Mouse (Mus musculus) right cerebral cortex, adult 2 months (tissue): Measurements from ENCODE around the gene Ttf2.

ENCODE experiments used
- DNase-seq, 2 experiments: peaks; one replicate each; pipeline ENCODE4 v3.0.0; 2021 to 2022; ENCODE audit warnings: low spot score in 2 of 2

Ttf2 gene

DNA sequence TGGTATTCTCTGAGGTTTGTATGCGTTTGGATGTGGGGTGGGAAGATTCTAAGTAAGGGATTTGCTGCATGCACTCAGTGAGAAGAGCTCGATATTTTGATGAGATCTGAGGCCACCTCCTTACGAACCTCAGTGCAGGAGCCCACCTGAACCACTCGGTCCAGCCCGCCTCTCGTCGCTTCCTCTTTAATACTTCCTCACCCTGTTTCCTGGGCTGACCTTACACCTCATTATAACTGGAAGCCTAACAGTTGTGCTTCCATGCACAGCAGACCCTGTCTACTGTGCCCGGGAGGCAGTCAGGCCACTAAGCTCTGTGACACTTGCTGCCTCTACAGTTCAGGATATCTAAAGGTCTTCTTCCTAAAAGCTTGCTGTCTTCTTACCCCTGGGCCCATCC is 9.8 kb upstream of the Ttf2 start:
- no peak for DNase-seq

DNA sequence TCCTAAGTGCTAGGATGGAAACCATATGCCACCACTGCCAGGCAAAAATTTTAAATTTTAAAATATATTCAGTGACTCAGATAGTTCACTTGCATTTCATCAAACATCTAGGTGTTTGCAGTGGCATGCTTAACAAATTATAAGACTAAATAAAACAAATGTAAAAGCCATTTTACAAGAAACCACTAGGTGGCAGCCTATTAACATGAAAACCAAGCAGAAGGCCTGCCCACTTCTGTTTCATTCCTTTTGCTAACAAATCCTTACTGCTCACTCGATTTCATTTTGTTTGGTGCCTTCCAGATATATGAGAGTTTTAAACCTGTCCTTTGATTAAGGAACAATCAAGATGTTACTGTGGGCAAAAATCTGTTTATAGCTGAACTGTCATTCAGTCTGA is 4.4 kb upstream of the Ttf2 start:
- peak in 1 of 2 experiments; percentile 33 for DNase-seq

DNA sequence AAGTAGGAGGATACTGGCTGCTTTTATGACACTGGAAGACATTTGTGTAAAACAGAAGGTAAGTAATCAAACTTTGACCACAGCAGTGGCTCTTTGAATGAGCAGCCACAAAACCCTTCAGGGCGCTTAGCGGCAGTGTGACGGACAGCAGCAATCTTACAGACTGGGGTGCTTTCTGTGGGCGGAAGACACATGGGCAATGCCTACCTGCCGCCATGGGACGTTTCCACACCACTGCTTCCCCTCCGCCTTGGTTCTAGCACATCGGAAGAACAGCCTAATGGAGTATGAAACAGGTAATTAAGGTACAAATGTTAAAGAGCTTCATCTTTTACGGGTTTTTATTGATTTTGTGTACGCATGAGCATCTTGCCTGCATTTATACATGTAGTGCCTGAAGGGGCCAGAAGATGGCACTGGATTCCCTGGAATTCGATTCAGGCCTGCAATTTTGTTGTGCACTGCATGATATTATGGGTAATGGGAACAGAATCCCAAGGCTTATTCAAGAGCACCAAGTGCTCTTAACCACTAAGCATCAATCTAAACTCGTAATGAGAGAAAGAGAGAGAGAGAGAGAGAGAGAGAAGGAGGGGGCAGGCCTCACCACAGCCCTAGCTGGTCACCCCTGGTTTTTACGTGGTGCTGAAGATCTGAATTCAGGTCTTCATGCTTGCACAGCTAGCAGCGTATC is 5.5 kb downstream of the Ttf2 start:
- DNase-seq = peak; percentile 80 to 84

DNA sequence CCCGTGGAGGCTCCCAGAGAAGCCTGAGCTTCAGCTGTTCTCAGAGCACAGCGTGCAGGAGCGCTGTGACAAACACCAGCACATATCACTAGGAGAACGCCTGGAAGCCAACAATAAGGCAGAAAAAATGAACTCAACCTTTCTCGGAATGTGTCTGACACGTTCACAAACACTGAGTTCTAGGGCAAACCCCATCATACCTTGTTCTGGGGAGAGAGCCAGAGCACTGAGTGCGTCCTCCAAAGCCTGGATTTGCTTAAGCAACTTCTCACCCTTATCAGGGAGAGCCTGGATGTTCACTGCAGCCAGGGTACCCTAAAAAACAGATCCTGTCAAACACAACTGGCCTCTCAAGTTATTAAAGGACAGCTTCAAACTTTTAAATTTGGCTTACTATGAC is 8.0 kb downstream of the Ttf2 start:
- no peak for DNase-seq

DNA sequence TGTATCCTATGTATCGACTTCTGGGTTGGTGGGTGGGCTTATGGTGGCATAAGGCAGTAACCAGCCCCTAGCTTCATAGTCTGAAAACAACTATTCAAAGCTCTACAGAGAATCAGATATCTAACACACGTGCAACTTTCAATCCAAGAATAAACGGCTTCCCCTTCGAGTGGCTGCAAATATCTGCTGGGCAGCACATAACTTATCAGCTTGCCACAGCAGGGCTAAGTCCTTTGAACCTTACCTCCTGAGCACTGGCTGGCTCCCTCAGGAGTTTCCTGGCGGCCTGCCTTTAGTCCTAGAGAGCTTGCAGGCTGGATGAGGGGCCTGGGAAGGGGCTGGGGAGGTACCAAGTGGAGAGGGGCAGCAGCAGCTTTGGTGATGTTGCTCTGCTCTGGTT is 8.5 kb downstream of the Ttf2 start:
- DNase-seq = no peak

DNA sequence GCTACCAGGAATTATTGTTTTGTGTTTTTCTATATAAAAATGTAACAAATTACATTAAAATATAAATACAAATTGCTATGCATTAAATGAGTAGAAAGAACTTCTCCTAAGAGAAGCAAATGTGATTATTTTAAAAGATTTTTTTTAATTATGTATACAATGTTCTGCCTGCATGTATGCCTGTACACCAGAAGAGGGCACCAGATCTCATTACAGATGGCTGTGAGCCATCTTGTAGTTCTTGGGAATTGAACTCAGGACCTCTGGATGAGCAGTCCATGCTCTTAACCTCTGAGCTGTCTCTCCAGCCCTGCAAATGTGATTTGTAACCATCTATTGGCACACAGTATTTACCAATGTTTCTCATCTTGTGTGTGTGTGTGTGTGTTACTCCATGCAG is 14.8 kb downstream of the Ttf2 start:
- no peak for DNase-seq

DNA sequence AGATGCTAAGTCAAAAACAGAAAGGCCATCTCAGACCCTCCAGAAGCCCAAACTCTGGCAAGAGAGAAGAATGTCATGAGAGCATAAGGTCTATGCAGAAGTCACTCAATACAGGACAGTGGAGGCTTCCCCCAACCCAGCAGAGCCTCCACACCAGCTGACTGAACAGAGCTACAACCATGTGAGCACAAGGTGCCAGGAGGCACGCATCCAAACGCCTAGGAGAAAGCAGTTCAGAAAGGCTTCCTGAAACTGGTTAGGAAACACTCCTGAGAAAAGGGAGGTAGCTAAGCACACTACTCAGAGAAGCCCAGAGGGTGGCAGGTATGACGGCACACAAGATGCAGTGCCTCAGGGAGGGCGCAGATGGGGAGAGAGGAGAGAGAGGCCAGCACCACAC is 17.9 kb downstream of the Ttf2 start:
- DNase-seq = no peak

DNA sequence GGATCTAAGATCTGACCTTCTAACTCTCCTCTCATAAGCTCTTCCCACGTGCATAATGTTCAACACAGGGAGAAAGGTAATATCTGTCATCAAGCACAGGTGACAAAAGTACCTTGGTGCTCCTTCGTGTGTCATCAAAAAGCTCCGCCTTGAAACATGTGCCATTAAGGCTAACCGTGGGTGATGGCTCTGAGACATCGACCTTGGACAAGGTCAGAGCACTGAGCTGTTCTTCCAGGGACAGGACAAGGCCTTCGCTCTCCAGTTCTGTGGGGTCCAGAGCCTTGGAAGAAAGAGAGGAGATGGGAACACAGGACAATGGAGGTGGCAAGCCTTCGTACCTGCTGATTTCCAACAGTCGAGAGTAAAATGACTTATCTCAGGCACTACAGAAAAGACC is 22.2 kb downstream of the Ttf2 start:
- no peak for DNase-seq

DNA sequence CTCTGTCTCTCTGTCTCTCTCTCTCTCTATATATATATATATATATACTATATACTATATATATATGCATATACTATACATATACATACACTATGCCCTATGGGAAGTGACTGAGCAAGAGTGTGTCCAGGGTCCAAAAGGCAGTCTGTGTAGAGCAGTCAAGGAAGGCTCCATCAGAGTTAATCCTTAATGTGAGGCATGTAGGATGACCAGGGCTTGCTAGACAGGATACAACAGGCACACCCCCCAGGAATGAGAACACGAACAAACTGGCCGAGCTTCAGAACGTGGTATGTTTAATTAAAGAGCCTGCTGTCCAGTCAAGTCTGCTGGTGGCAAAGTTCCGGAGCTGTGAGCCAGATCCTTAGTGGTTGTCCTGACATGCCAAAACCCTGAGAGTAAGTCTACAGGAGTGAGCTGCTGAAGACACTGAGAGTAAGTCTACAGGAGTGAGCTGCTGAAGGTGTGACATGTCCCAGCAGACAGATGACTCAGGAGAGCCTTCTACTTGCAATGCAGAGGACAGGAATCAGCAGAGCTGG is 28.9 kb downstream of the Ttf2 start:
- DNase-seq = no peak

DNA sequence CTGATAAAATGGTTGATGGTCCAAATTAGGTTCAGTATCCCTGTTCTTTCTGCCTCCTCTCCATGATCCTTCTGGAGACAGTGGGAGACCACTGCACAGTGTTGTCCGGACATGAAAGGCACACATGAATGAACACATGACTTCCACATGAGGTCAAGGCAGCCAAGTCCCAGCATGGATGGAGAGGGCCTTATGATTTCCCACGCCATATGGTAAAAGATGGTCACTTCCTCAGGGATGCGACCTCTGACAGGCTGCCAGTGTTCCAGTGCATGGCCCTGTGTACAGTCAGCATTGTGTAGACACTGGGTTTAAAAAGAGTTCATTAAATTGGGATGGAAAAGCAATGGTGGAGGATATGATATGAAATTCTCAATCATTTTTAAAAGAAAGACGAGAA is 31.3 kb downstream of the Ttf2 start:
- no peak for DNase-seq

DNA sequence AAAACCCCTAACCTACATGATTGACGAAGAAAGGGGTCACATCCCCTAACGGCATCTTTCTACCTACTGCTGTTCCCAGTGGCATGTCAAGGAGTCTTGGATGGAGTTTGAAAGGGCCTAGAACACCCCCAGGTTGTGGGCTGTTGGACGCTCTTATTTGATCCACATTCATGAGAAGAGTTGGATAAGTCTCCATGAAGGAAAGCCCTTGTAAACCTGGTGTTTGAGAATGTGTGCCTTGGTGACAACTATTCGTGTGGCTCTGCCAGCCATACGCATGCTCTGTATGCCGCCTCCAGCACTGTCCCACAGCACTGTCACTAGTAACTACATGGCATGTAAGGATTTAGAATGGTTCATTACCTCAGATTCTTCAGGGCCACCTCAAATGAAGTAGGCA is 33.3 kb downstream of the Ttf2 start:
- DNase-seq = no peak

DNA sequence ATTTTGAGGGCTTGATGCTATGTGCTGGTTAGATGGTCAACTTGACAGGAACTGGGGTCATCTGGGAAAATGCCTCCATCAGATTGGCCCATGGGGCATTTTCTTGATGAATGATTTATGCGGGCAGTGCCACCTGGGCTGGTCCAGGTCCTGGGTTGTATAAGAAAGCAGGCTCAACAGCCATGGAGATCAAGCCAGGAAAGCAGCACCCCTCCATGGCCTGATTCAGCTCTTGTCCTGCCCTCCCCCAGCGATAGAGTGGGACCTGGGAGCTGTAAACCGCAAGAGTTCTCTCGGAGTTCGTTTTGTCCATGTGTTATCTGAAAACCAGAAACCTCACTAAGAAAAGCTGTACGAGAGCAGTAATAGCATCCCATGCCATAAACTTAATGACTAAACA is 33.9 kb downstream of the Ttf2 start:
- DNase-seq = no peak

DNA sequence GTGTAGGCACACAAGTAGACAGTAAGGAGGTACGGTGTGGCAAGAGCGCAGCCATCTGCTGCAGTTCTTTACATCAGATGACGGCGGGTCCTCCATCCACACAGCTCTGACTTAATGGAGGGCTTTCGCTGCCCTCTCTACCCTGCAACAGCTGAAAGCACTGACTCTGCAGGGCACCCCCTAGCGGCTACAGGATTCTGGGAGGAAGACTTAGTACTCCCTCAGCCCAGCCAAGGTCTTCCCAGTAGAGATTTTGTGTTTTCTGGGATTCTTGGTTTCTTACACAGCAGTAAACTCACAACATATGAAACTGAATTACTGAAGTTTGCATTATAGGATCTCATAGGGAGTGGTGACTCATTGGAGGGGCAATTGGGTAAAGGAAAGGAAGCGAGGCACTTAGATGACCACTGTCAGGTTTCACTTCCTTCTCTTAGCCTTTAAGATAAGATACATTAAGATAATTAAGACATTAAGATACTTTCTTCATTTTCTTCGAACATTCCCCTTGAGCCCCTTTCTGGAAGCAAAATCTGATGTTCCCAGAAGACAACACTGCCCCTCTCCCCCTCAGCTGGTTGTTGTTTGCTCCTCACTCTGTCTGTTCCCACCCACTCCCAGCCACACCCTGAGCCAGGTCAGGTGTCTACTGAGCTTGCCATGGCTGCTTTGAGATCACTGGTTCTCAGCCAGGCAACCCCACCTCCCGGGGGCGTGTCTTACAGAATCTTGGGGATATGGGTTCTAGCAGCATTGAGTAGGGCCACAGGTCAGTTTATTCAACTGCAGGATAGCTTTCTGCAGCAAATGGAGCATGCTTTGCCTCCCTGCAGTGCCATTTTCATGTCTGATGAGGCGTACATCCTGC is 37.2 kb downstream of the Ttf2 start:
- no peak for DNase-seq

DNA sequence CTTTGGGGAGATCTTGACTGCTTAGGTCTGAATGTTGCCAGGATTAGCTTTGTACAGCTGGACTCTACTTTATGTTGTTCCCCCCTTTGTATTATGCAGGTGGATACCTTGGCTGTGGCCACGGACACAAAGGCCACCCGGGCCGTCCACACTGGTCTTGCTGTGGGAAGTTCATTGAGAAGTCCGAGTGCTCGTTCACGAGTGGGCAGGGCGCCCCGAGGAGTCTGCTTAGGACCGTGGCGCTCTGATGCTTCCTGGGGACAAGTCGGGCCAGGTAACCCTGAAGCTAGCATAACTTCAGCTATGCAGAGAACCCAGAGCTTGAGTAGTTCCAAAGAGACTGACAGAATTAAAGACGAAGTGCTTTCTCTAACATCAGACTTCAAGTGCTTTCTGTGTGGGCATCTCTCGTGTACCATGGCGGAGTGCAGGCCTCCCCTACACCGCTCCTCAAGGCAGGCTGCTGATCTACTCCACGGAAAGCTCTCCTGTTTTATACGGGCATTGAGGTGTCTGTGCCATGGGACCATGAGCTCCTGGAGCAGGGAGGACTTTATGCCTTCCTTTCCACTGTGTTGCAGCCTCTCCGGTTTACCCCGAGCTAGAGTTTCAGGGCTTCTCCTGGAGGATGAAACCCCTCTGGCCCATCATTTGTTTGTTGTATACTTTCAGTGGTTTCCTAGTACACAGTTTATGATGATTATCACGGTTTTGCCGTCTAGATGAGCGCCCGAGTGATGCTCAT is 38.0 kb downstream of the Ttf2 start:
- DNase-seq = no peak

DNA sequence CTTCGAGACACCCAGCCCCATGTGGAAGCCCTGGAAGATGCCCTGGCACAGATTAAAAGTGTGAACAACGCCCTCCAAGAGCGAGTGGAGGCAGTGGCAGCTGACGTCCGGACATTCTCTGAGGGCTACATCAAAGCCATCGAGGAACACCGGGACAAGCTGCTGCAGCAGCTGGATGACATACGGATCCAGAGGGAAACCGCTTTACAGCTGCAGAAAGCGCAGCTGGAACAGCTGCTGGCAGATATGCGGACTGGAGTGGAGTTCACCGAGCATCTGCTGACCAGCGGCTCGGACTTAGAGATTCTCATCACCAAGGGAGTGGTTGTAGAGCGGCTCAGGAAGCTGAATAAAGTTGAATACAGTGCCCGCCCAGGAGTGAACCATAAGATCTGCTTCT is 44.3 kb downstream of the Ttf2 start:
- no peak for DNase-seq

DNA sequence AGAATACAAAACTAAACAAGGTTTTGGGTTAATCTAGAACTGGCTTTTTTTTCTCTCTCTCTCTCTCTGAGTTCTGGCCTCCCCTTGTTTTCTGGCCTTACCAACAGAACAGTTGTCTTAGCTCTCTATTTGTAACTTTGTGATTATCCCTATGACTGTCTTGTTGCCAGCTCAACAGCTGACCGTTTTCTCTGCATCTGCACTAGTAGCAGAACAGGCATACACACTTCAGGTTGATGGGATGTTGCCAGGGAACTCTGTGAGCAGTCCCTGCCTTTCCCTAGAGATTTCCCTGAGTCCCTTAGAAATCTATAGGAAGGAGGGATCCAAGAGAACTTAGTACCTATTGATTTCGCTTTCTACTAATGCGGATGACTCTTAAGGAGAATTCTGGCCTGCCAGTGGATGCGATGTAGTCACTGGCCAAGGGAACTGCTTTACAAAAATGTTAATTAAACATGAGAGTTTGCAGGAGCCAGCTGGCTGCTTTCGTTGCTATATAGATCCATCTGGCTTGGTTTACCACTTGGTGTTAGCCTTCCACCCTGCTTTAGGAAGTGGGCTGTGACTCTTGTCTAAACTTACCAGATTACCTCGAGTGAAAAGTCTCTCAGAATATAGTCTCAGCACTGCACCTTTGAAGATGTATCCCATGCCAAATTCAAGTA is 45.3 kb downstream of the Ttf2 start:
- DNase-seq = peak; percentile 27 to 37

DNA sequence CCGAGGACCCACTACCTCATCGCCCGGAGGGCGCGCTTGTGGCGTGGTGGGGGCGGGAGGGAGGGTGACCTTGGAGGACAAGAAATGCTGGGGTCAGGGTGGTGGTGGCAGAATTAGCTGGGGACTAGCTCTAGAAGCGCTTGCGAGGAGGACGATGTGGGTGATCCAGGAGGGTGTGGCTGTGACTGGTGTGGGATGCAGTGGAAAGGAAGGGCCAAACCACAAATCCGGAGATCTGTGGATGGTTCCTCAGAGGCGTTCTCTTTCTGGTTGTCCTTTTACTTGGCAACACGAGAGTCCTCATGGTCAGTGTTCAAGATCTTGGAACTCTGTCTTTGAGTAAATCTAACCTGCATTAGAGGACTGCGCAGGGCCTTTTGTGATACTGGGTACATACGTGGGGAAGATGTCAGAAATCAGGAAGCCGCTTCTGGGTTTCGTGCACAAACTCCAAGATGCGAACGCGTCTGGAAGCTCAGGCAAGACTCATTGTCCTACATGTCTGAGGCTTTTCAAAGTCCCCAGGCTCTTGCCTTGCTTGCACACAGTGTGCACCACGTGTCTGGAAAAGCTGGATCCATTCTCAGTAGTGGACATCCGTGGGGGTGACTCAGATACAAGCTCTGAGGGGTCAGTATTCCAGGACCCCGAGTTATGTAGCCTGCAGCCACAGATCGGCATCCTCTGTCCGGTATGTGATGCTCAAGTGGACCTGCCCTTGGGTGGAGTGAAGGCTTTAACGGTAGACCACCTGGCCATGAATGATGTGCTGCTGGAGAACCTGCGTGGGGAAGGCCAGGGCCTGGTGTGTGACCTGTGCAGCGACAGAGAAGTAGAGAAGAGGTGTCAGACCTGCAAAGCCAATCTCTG is 46.7 kb downstream of the Ttf2 start:
- DNase-seq = peak in 1 of 2 experiments; percentile 35

DNA sequence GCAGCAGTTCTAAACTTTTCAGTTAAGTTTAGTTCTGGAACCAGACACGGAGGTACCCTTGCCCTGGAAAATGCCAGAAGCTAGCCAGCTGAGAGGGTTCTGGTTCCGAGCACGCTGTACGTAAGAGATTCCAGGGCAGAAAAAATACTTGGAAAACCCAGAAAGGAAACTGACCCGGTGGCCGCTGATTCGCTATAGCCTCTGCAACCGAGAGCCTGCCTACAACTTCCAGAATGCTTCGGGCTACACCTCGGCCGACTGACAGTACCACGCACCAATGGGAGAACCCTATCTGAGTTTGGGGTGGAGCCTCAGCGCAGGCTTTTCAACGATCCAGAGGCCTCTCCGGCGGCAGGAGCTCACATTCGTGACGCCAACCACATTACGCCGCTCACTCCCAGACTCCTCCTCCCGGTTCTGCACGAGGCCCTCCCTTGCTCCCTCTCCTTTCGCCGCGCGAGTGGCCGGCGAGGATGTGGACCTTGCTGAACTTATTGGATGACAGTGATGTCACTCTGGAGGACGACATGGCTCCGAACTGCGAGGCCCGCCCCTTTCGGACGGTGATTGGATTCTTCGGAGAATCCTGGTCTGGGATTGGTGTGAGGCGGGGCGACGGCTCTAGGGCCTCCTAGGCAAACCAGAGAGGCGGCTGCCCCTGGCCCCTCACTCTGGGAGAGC is 47.5 kb downstream of the Ttf2 start, which contains the start of gene Trim45:
TSS of gene Trim45 (plus strand) at position 378 of the 681 bp plus-strand sequence.
- peak; percentile 99 to 100 for DNase-seq

DNA sequence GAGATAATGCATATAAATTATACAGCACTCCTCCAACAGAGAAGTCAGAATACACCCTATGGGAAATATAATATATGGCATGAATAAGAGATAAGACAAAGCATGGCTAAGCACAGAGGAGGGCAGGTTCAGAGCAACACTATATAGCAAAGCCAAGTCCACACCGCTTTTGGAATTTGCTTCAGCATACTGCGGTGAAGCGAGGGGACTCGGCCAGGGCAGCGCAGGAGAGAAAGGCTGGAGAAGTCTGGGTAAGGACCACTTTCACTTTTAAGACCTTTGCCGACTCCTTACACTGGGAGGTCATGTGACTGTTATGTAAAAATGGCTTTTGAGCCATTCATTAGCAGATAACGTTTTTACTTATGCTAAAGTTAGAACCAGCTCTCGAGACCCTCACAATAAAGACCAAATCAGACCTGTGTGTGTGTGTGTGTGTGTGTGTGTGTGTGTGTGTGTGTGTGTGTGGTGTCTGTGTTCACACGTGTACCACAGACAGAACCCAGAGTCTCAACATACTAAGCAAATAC is 48.8 kb downstream of the Ttf2 start:
- no peak for DNase-seq

DNA sequence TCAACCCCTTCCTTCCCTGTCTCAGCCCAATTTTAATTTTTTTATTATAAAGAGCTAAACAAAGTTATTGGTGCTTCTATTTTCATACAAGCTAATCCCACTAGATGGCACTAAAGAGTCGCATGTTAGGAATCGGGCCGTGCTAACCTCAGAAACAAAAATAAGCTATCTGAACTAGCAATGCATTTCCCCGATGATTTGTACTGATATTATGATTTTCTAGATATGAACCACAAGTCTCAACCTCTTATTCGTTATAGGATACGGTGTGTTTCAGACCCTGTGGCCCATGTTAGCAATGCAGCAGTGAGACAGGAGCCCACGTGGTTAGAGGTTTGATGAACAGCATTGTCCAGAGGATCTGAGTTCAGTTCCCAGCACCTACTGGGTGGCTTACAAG is 52.6 kb downstream of the Ttf2 start:
- DNase-seq = peak; percentile 33 to 51
